Mouse (Mus musculus) liver, postnatal 0 days (tissue): ENCODE measurements around the gene Tiam1.

Experiments
- CTCF ChIP-seq: sonication (generic); IDR thresholded peaks from 2 replicates; pipeline ENCODE4 v1.5.1; 2016; ENCODE audit warnings: antibody characterized with exemption, low read depth
- EP300 ChIP-seq: IDR thresholded peaks from 2 replicates; pipeline ENCODE4 v1.6.1; 2016; ENCODE audit warnings: antibody characterized with exemption, low read depth, mild to moderate bottlenecking

DNA sequence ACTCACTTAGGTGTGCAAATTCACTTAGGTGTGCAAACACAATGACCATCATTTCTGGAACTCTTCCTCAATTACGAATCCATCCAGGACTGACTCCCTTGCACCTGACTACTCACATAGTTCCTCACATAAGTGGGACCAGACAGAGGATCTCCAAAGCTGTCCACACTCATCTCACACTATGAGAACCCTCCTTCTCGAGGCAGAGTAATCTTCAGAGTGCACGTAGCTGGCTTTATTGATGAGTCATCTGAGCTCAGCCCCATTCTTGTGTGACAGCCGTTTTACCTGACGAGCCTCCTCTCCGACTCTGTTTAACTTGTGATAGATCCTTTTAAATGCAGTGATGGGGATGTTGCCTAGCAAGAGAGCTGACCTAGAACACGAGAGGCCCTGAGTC is 41.0 kb downstream of the Tiam1 start:
- no peak for TF ChIP-seq EP300
- no peak for TF ChIP-seq CTCF
